Mouse (Mus musculus) heart, postnatal 36 days (tissue): ENCODE measurements around the gene Mgarp. TPM values are rescaled to one million over a fixed set of nuclear protein-coding genes. Genes with fewer than 3 reads are reported as not detected.

Experiments
- DNase-seq, 2 experiments: peaks; one replicate each; pipeline ENCODE4 v3.0.0; 2021 to 2022
- intact Hi-C: fragments of 180-260 bp; cut with DNase I; formaldehyde crosslinking; loops from one replicate; pipeline ENCODE4 v1.15.1; 2025
- total RNA-seq, 2 experiments: library from RNA; stranded (reverse); gene quantifications; 2 replicates each; pipeline ENCODE4 v1.2.3; 2021

The Mgarp gene
- total RNA-seq, 2 experiments from 2014 or later, result 0.33 TPM; not detected in 1

DNA sequence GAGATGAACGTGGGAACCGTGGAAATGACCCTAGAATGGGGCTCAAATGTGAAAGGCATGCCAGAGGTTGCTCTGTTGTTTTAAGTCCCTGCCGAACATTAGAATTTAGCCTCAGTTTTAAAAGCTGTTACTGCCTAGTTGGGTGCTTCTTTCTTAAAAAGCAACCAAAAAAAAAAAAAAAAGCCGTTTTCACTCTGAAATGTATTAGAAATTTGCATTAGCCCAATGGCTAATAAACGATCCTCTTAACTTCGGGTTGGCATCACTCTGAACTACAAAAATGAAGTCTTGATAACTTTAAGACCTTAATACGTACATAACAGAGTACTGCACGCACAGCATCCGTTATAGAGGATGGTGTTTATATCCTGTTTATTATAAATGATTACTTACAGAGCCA lies 54.4 kb downstream of the Mgarp start:
- DNase-seq, result no peak
- intact Hi-C loops, result no loop called here

DNA sequence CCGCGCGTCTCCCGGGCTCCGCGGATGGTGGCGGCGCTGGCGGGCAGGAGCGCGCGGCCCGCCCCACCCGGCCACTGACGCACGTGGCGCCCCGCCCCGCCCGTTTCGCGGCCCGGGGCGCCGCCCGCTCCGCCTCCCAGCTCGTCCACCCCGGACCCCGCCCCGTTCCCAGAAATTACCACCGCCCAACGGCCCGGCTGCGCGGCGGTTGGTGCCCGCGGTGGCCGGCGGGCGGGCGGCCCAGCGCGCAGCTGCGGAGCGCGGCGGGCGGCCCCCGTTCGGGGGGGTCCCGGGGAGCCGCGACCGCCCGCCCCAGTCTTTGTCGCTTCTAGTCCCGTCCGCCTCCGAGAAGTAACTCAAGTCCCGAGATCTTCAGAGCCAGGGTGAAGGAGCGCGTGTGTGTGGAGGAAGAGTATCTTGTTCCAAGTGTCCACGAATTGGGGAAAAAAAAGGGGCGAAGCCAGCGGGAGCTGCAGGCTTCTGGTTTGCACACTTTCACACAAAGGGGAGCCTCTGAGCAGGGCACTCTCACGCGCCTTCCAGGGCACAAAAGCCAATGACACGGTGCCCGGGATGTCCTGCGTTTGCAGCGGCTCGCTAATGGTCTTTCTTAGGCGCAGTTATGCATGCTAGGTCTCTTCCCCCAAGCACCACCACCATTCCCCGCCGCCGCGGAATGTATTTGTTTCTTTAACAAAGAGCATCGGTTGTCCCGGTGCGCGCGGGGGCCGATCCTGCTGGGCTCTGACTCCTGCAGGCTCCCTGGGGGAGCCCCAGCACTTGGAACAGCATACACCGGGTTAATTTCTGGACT lies 55.1 kb downstream of the Mgarp start:
- intact Hi-C loops, result loop anchor here (1.0 to 2.0 kb wide), 2 partner anchors 15 to 65 kb away; no protein-coding TSS in a partner anchor
- DNase-seq, result peak; percentile 89 to 93

DNA sequence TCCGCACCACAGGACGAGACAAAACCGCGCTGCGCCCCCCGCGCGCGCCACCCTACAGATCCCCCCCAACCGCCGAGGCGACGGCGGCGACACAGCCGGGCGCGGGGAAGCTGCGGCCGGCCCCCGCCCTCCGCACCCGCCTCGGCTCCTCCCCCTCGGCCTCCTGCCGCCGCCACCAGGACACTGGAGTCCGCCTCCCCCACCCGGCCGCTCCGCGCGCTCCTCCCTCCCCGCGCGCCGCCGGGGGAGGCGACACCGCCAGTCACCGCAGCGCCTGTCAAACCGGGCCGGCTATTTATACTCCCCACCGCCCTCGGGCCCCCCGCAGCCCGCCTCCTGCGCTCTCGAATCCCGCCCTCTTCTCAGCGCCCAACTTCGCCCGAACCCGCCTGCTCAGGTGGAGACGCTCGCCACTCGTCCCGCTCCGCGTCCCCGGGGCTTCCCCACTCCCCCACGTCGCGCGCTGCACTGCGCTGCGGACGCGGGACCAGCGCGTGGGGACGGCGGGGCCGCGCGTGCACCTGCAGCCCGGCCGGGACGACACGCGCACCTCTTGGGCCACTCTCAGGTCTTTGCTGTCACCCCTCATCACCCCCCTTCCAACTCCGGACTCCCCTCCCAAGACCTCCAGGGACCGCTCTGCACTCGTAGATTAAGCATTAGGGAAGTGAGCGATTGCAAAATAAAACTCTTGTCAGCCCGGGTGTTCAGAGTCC lies 55.8 kb downstream of the Mgarp start, which contains the start of gene Elf2:
Elf2 (minus strand) TSS at position 112 of the 716 bp plus-strand sequence.
- intact Hi-C loops, result loop anchor here (1.0 to 2.0 kb wide), 2 partner anchors 14 to 64 kb away; no protein-coding TSS in a partner anchor
- peak; percentile 86 to 90 for DNase-seq

DNA sequence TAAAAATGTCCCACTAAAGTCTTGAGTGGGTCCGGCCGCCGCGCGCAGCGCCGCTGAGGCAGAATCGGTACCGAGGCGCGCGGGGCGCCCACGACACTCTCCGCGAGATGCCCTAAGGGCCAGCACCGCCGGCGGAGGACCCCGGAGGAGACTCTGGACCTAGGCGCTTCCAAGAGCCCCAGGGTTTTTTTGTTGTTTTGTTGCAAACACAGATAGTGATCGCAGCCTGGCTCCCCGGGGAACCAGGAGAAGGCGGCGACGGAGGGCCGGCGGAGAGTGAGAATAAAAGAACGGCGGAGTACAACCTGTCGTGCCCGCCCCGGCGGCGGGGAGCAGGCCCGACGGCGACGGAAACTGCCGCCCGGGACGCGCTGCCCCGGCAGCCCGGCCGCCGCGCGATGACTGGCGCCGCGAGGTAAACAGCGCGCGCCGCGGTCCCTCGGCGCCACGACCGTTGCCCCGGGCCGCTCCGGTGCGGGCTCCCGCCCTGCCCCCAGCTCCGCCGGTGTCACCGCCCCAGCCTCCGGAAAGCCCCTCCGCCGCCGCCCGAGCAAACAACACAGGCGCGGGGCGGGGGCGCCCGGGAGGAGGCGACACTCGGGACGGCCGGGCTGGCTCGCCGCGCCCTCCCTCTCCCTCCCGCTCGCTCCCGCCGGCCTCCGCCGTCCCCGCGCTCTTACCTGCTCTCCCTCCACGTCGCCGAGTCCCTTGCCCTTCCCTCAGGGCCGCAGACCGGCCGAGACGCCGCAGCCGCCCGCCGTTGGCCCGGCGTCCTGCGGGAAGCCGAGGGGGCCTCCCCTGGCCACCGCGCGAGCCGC lies 56.6 kb downstream of the Mgarp start:
- intact Hi-C loops, result loop anchor here (2.0 kb wide), 1 partner anchor 13 kb away; no protein-coding TSS in a partner anchor

DNA sequence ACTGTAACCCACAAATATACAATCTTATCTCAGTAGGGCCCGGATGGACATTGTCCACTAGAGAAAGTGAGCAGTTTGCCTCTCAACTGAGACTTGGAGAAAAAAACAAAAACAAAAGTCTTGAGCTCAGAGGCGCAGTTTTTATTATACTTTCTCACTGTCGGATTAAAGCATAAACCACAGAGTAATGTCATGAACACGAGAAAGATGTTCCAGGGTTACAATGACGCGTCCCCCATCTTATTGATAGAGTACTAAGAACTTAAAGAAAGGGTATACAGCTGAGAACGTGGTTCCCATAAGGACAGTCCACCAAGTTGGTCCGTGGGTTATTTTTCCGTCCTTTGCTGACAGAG lies 57.2 kb downstream of the Mgarp start:
- no peak for DNase-seq
- intact Hi-C loops, result no loop called here

More for the DNA sequence above, 56.6 kb downstream of the Mgarp start:
- no peak for DNase-seq

Other genes with a start within 250 kb of the Mgarp start
- gene Noct, start 172.3 kb downstream of the Mgarp start, total RNA-seq, result 10 to 100 TPM; 33.6 to 35.1 TPM
- gene Elf2, start 56.1 kb downstream of the Mgarp start, total RNA-seq, result 10 to 100 TPM; 53.8 to 62.2 TPM
- gene Ndufc1, start 12.2 kb upstream of the Mgarp start, total RNA-seq, result 1,000 to 10,000 TPM; 1,613 to 1,736 TPM
- 10 to 100 TPM; 42.8 to 48.4 TPM for gene Naa15, start 18.4 kb upstream of the Mgarp start, total RNA-seq
- gene Rab33b, start 87.2 kb upstream of the Mgarp start, total RNA-seq, result 10 to 100 TPM; 10.8 to 11.5 TPM
- 10 to 100 TPM; 57.2 to 62.0 TPM for gene Setd7, start 164.1 kb upstream of the Mgarp start, total RNA-seq